Mouse (Mus musculus) ES-Bruce4 (cell line): Measurements from ENCODE around the gene Sox21. TPM values are rescaled to one million over a fixed set of nuclear protein-coding genes. Genes with fewer than 3 reads are reported as not detected.

Source experiments
- H3K27ac ChIP-seq: 2 replicates; pipeline ENCODE4 v1.5.1; 2012; ENCODE audit warnings: low read length, inconsistent platforms; ENCODE audit not compliant: insufficient read depth
- H3K27me3 ChIP-seq: 2 replicates; pipeline ENCODE4 v1.6.1; 2012; ENCODE audit warnings: mild to moderate bottlenecking, low read length, inconsistent platforms; ENCODE audit not compliant: control insufficient read depth, poor library complexity, insufficient read depth, severe bottlenecking
- H3K36me3 ChIP-seq: 2 replicates; pipeline ENCODE4 v1.6.1; 2012; ENCODE audit warnings: inconsistent platforms, mild to moderate bottlenecking, low read length, moderate library complexity; ENCODE audit not compliant: control insufficient read depth, poor library complexity, insufficient read depth, severe bottlenecking
- H3K4me1 ChIP-seq: one replicate; pipeline ENCODE4 v1.8.1; 2011; ENCODE audit warnings: low read length; ENCODE audit not compliant: control insufficient read depth, insufficient read depth
- H3K4me3 ChIP-seq: 2 replicates; pipeline ENCODE4 v1.5.1; 2011; ENCODE audit warnings: low read depth, mild to moderate bottlenecking, low read length
- H3K9ac ChIP-seq: 2 replicates; pipeline ENCODE4 v1.6.1; 2012; ENCODE audit warnings: low read depth, mild to moderate bottlenecking, inconsistent platforms; ENCODE audit not compliant: poor library complexity, severe bottlenecking
- H3K9me3 ChIP-seq: replicated peaks from 2 replicates; pipeline ENCODE4 v1.6.1; 2012; ENCODE audit warnings: mild to moderate bottlenecking, low read length, inconsistent platforms; ENCODE audit not compliant: control insufficient read depth, poor library complexity, insufficient read depth, severe bottlenecking
- CTCF ChIP-seq: IDR thresholded peaks from one replicate; pipeline ENCODE4 v1.8.1; 2011; ENCODE audit warnings: low read depth, low read length
- EP300 ChIP-seq: IDR thresholded peaks from 2 replicates; pipeline ENCODE4 v1.6.1; 2011; ENCODE audit warnings: low read depth, low read length; ENCODE audit not compliant: insufficient read depth
- POLR2A ChIP-seq: IDR thresholded peaks from one replicate; pipeline ENCODE4 v1.8.1; 2011; ENCODE audit warnings: low read length; ENCODE audit not compliant: insufficient read depth
- polyA plus RNA-seq: library from polyadenylated mRNA; stranded (reverse); fragments of >200 nt; gene quantifications from 2 replicates; pipeline ENCODE4 v1.2.4, GENCODE M21; 2011; ENCODE audit warnings: low read depth; ENCODE audit not compliant: missing spikeins, insufficient read depth, insufficient read length

The Sox21 gene
- polyA plus RNA-seq, 1 experiment = 0.73 TPM

GRCm38 (mm10) chr14:118197063-118197462, 39.8 kb downstream of the Sox21 start:
- Histone ChIP-seq H3K9ac (no peak overlapping the region), H3K4me3 (no peak overlapping the region), H3K9me3 (no peaks in the 10 kb centered on the region), H3K27me3 (no peaks in the 10 kb centered on the region; the same call in 1 of the 2 replicates), H3K36me3 (no peaks in the 10 kb centered on the region), H3K27ac (no peak overlapping the region), H3K4me1 (no peaks in the 10 kb centered on the region)
- TF ChIP-seq CTCF = no peak
- no peak for TF ChIP-seq POLR2A
- no peak for TF ChIP-seq EP300

GRCm38 (mm10) chr14:118194219-118194914, 42.5 kb downstream of the Sox21 start:
- H3K9ac ChIP-seq = no peak overlapping the region
- no peaks in the 10 kb centered on the region for H3K27me3 ChIP-seq
- TF ChIP-seq POLR2A (no peak), CTCF (no peak), EP300 (no peak)
- no peak overlapping the region for H3K4me3 ChIP-seq
- H3K36me3 ChIP-seq = no peaks in the 10 kb centered on the region
- no peak overlapping the region for H3K27ac ChIP-seq
- no peaks in the 10 kb centered on the region for H3K4me1 ChIP-seq
- no peaks in the 10 kb centered on the region for H3K9me3 ChIP-seq

- no peaks in the 10 kb centered on the region for H3K4me1 ChIP-seq
- no peak overlapping the region for H3K4me3 ChIP-seq
- H3K27ac ChIP-seq = no peak overlapping the region
- no peaks in the 10 kb centered on the region for H3K27me3 ChIP-seq
- TF ChIP-seq EP300 (no peak), POLR2A (no peak), CTCF (no peak)
- no peak overlapping the region for H3K9ac ChIP-seq
- no peaks in the 10 kb centered on the region for H3K9me3 ChIP-seq
- no peaks in the 10 kb centered on the region for H3K36me3 ChIP-seq
These were observed 43.2 kb downstream of the Sox21 start for GRCm38 (mm10) chr14:118193663-118194062.

DNA sequence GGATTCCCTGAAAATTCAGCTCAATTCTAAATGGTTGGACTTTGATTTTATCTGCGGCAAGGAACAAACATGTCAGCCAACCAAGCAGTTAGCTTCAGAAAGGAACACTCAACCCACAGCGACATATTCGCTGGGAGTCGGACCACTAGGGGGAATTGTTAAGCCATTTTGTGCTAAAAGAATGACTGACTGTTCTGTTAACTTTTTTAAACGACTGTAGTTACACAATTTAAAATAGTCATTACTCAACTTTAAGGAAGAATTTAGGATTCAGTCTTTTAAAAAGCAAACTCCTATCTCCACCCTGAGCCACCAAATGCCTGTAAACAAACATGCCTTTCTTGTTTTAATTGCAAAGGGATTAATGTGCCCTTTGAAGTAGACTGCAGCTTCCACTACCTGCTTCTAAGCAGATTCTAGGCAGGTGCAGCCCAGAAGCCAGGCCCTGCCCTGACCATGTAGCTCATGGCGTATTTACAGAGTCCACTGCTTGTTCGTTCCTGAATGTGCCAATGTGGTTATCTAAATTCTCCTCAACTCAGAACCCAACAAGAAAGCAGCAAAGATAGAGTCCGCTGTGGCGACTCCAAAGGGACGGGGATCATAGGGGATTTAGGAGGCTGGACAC, 43.7 kb downstream of the Sox21 start:
- no peaks in the 10 kb centered on the region for H3K27me3 ChIP-seq
- H3K4me1 ChIP-seq = no peaks in the 10 kb centered on the region
- H3K9me3 ChIP-seq = no peaks in the 10 kb centered on the region
- H3K9ac ChIP-seq = no peak overlapping the region
- H3K27ac ChIP-seq = no peak overlapping the region
- no peak for TF ChIP-seq POLR2A
- no peak for TF ChIP-seq CTCF
- no peak for TF ChIP-seq EP300
- H3K4me3 ChIP-seq = no peak overlapping the region
- H3K36me3 ChIP-seq = no peaks in the 10 kb centered on the region

DNA sequence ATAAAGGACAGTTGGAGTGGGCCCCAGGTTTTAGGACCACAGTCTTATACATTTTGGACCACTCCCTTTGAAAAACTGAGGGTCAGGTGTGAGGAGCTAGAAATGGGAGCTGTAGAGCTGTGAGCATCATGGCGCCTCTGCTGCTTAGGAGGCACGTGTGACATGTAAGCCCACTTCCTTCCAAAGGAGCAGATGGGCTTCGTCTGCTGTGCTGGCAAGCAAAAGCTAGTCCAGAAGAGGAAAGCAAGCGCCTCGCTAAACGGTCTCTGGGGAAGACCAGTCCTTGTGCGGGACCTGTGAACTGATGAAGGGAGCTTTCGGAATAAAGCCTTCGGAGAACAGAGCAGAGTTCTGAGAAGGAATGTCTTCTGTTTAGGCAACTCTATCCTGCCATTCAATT, 45.4 kb downstream of the Sox21 start:
- Histone ChIP-seq H3K4me1 (no peaks in the 10 kb centered on the region), H3K36me3 (no peaks in the 10 kb centered on the region), H3K9me3 (no peaks in the 10 kb centered on the region), H3K4me3 (no peak overlapping the region), H3K9ac (no peak overlapping the region), H3K27ac (no peak overlapping the region), H3K27me3 (no peaks in the 10 kb centered on the region)
- TF ChIP-seq POLR2A = no peak
- no peak for TF ChIP-seq CTCF
- TF ChIP-seq EP300 = no peak

Other genes starting within 250 kb of the Sox21 start
- not detected in 2 replicates for gene Dct, start 184.8 kb downstream of the Sox21 start, polyA plus RNA-seq
- gene Tgds, start 104.3 kb downstream of the Sox21 start, polyA plus RNA-seq = 34.5 and 34.9 TPM in 2 replicates
- gene Gpr180, start 99.9 kb downstream of the Sox21 start, polyA plus RNA-seq = 17.3 and 17.9 TPM in 2 replicates
- gene Gm9376, start 29.9 kb upstream of the Sox21 start, polyA plus RNA-seq = not detected in 2 replicates